Mouse (Mus musculus) limb, embryonic 14.5 days (tissue): ENCODE results near the gene Arhgap15. TPM values are rescaled to one million over a fixed set of nuclear protein-coding genes. Genes with fewer than 3 reads are reported as not detected.
"Not testable (repeated sequence)": the region's sequence is repeated elsewhere in the genome, so short reads cannot be mapped to it uniquely, and the experiment has no call there.

Experiments used
- ATAC-seq: fragments of 200-750 bp; cut with Nextera tagmentation; 2 replicates; pipeline ENCODE4 v1.8.0; 2017; ENCODE audit warnings: low read depth, moderate number of reproducible peaks, moderate TSS enrichment; ENCODE audit not compliant: low FRiP score
- DNase-seq: peaks from one replicate; pipeline ENCODE4 v3.0.0-alpha.2; 2015; ENCODE audit warnings: low spot score
- H3K27ac ChIP-seq: fragments of 300-500 bp; sonication (generic); replicated peaks from 2 replicates; pipeline ENCODE4 v1.5.1; 2014; ENCODE audit warnings: low read depth, mild to moderate bottlenecking, low read length, moderate library complexity, mixed read lengths
- H3K27me3 ChIP-seq: fragments of 300-500 bp; sonication (generic); 2 replicates; pipeline ENCODE4 v1.6.1; 2014; ENCODE audit warnings: low read length, mixed read lengths; ENCODE audit not compliant: control insufficient read depth, insufficient read depth
- H3K36me3 ChIP-seq: fragments of 300-500 bp; sonication (generic); 2 replicates; pipeline ENCODE4 v1.6.1; 2014; ENCODE audit warnings: mild to moderate bottlenecking, low read length, moderate library complexity, mixed read lengths; ENCODE audit not compliant: control insufficient read depth, insufficient read depth
- H3K4me1 ChIP-seq: fragments of 300-500 bp; sonication (generic); 2 replicates; pipeline ENCODE4 v1.6.1; 2014; ENCODE audit warnings: antibody characterized with exemption, low read length, mixed read lengths; ENCODE audit not compliant: control insufficient read depth, insufficient read depth
- H3K4me2 ChIP-seq: fragments of 300-500 bp; sonication (generic); replicated peaks from 2 replicates; pipeline ENCODE4 v1.6.1; 2014; ENCODE audit warnings: low read depth, mild to moderate bottlenecking, low read length, moderate library complexity; ENCODE audit not compliant: severe bottlenecking
- H3K4me3 ChIP-seq: fragments of 300-500 bp; sonication (generic); replicated peaks from 2 replicates; pipeline ENCODE4 v1.5.1; 2014; ENCODE audit warnings: low read length
- H3K9ac ChIP-seq: fragments of 300-500 bp; sonication (generic); 2 replicates; pipeline ENCODE4 v1.6.1; 2014; ENCODE audit warnings: mild to moderate bottlenecking, low read depth, low read length, moderate library complexity; ENCODE audit not compliant: severe bottlenecking
- H3K9me3 ChIP-seq: fragments of 300-500 bp; sonication (generic); 2 replicates; pipeline ENCODE4 v1.6.1; 2016; ENCODE audit warnings: low read length; ENCODE audit not compliant: control insufficient read depth
- POLR2A ChIP-seq: fragments of 200-500 bp; IDR thresholded peaks from 2 replicates; pipeline ENCODE4 v1.8.0; 2012; ENCODE audit warnings: inconsistent platforms, mild to moderate bottlenecking, moderate library complexity, borderline replicate concordance; ENCODE audit not compliant: insufficient read depth, insufficient read length; ENCODE audit errors: extremely low read depth
- WGBS: fragments of 180-500 bp; shearing (Covaris S2); extraction: QIAGEN DNeasy Blood & Tissue Kit; methylation state at CpG from one replicate; pipeline ENCODE4 v1.1.7; 2014; 5-methylcytosine and 5-hydroxymethylcytosine counted together
- polyA plus RNA-seq, 2 experiments: library from polyadenylated mRNA; depleted of rRNA in 1 of 2; stranded (reverse) in 1 of 2; unstranded in 1 of 2; fragments of >200 nt; fragmentation: Nextera tagmentation in 1 of 2; extraction: Ambion mirVana in 1 of 2; gene quantifications; 2 replicates each; pipeline versions ENCODE4 v1.2.1 to v1.2.3; 2012 to 2014

Arhgap15 gene
- polyA plus RNA-seq, 2 experiments = 1.4 to 2.9 TPM

GRCm38 (mm10) chr2:43727693-43728092, 20.9 kb upstream of the Arhgap15 start:
- ATAC-seq = no peak
- H3K27ac ChIP-seq = no peak overlapping the region
- H3K4me2 ChIP-seq = no peak overlapping the region
- H3K36me3 ChIP-seq = no peaks in the 10 kb centered on the region
- no peak for DNase-seq
- no peaks in the 10 kb centered on the region for H3K9me3 ChIP-seq
- no peaks in the 10 kb centered on the region for H3K27me3 ChIP-seq
- no peak overlapping the region for H3K4me3 ChIP-seq
- 81% methylated on average over 8 of the region's 8 CpGs for WGBS
- TF ChIP-seq POLR2A = no peak
- H3K4me1 ChIP-seq = no peaks in the 10 kb centered on the region
- no peak overlapping the region for H3K9ac ChIP-seq

- H3K27me3 ChIP-seq = no peaks in the 10 kb centered on the region
- no peaks in the 10 kb centered on the region for H3K9me3 ChIP-seq
- H3K27ac ChIP-seq = no peak overlapping the region
- H3K4me1 ChIP-seq = no peaks in the 10 kb centered on the region
- 88% methylated on average over 3 of the region's 3 CpGs for WGBS
- no peak for DNase-seq
- no peak overlapping the region for H3K9ac ChIP-seq
- H3K4me3 ChIP-seq = no peak overlapping the region
- no peak for ATAC-seq
- no peaks in the 10 kb centered on the region for H3K36me3 ChIP-seq
- no peak for TF ChIP-seq POLR2A
- H3K4me2 ChIP-seq = no peak overlapping the region
Measured at GRCm38 (mm10) chr2:43728831-43729230, 19.8 kb upstream of the Arhgap15 start.

- Histone ChIP-seq H3K4me3 (no peak overlapping the region), H3K9me3 (no peaks in the 10 kb centered on the region), H3K27ac (no peak overlapping the region), H3K4me1 (no peaks in the 10 kb centered on the region), H3K27me3 (no peaks in the 10 kb centered on the region), H3K36me3 (no peaks in the 10 kb centered on the region), H3K9ac (no peak overlapping the region), H3K4me2 (no peak overlapping the region)
- no peak for TF ChIP-seq POLR2A
- ATAC-seq = no peak
- WGBS = 28% methylated on average over 3 of the region's 3 CpGs
- DNase-seq = no peak
Measured at GRCm38 (mm10) chr2:43732396-43732795, 16.2 kb upstream of the Arhgap15 start.

- 86% methylated on average over 4 of the region's 4 CpGs for WGBS
- H3K4me3 ChIP-seq, H3K4me1 ChIP-seq, H3K27ac ChIP-seq, H3K36me3 ChIP-seq, H3K9ac ChIP-seq, H3K9me3 ChIP-seq, H3K27me3 ChIP-seq, DNase-seq, H3K4me2 ChIP-seq, ATAC-seq: not testable (repeated sequence)
Measured at GRCm38 (mm10) chr2:43735071-43735470, 13.6 kb upstream of the Arhgap15 start.

GRCm38 (mm10) chr2:43737546-43737945, 11.1 kb upstream of the Arhgap15 start:
- WGBS = 90% methylated on average over 7 of the region's 7 CpGs

GRCm38 (mm10) chr2:43738562-43739112, 10.0 kb upstream of the Arhgap15 start:
- H3K9ac ChIP-seq = no peak overlapping the region
- H3K27me3 ChIP-seq = no peaks in the 10 kb centered on the region
- no peaks in the 10 kb centered on the region for H3K9me3 ChIP-seq
- H3K4me2 ChIP-seq = no peak overlapping the region
- no peaks in the 10 kb centered on the region for H3K4me1 ChIP-seq
- no peak for TF ChIP-seq POLR2A
- no peak for DNase-seq
- ATAC-seq = no peak
- H3K27ac ChIP-seq = no peak overlapping the region
- 80% methylated on average over 10 of the region's 10 CpGs for WGBS
- H3K36me3 ChIP-seq = no peaks in the 10 kb centered on the region
- H3K4me3 ChIP-seq = no peak overlapping the region

More at GRCm38 (mm10) chr2:43737546-43737945, 11.1 kb upstream of the Arhgap15 start:
- H3K4me1 ChIP-seq = no peaks in the 10 kb centered on the region
- ATAC-seq (no peak), DNase-seq (no peak)
- H3K4me3 ChIP-seq = no peak overlapping the region
- H3K27ac ChIP-seq = no peak overlapping the region
- no peaks in the 10 kb centered on the region for H3K27me3 ChIP-seq
- no peak overlapping the region for H3K4me2 ChIP-seq
- no peaks in the 10 kb centered on the region for H3K36me3 ChIP-seq
- H3K9ac ChIP-seq = no peak overlapping the region
- H3K9me3 ChIP-seq = no peaks in the 10 kb centered on the region
- no peak for TF ChIP-seq POLR2A
